Mouse (Mus musculus) cerebellum, adult 2 months (tissue): ENCODE measurements around the gene Csta1. TPM values are rescaled to one million over a fixed set of nuclear protein-coding genes. Genes with fewer than 3 reads are reported as not detected.

Source experiments
- DNase-seq, 2 experiments: peaks; one replicate each; pipeline ENCODE4 v3.0.0; 2021
- H3K27ac ChIP-seq: fragments of 200-500 bp; 2 replicates; pipeline ENCODE4 v1.5.1; 2012; ENCODE audit warnings: low read length, control low read depth, inconsistent platforms; ENCODE audit not compliant: insufficient read depth
- H3K27me3 ChIP-seq: fragments of 200-500 bp; 2 replicates; pipeline ENCODE4 v1.6.1; 2012; ENCODE audit warnings: inconsistent platforms, mild to moderate bottlenecking, low read length, moderate library complexity; ENCODE audit not compliant: control insufficient read depth, insufficient read depth
- H3K4me1 ChIP-seq: fragments of 200-500 bp; 2 replicates; pipeline ENCODE4 v1.6.1; 2011; ENCODE audit warnings: low read length; ENCODE audit not compliant: control insufficient read depth, insufficient read depth
- H3K4me3 ChIP-seq: fragments of 200-500 bp; replicated peaks from 2 replicates; pipeline ENCODE3; 2011; ENCODE audit warnings: mild to moderate bottlenecking, low read depth, low read length, control low read depth; ENCODE audit not compliant: insufficient read depth
- CTCF ChIP-seq: fragments of 200-500 bp; IDR thresholded peaks from 2 replicates; pipeline ENCODE4 v1.5.1; 2011; ENCODE audit warnings: low read depth, mild to moderate bottlenecking, control low read depth, low read length, moderate library complexity, borderline replicate concordance; ENCODE audit not compliant: insufficient read depth
- POLR2A ChIP-seq: fragments of 200-500 bp; IDR thresholded peaks from 2 replicates; pipeline ENCODE4 v1.6.1; 2011; ENCODE audit warnings: low read length, control low read depth, borderline replicate concordance; ENCODE audit not compliant: insufficient read depth
- WGBS: fragments of 180-500 bp; shearing (Covaris S2); methylation state at CpG from one replicate; pipeline ENCODE4 v1.1.7; 2018; 5-methylcytosine and 5-hydroxymethylcytosine counted together
- polyA plus RNA-seq: library from polyadenylated mRNA; depleted of rRNA; stranded (reverse); fragments of >200 nt; gene quantifications from 2 replicates; pipeline ENCODE4 v1.2.3, GENCODE M21; 2012; rRNA removed

The Csta1 gene
- polyA plus RNA-seq, 1 experiment, result not detected

- no peaks in the 10 kb centered on the region for H3K27me3 ChIP-seq
- no peaks in the 10 kb centered on the region for H3K4me1 ChIP-seq
- no peak overlapping the region for H3K27ac ChIP-seq
- 97% methylated on average over 3 of the region's 3 CpGs for WGBS
- no peak for TF ChIP-seq POLR2A
- TF ChIP-seq CTCF, result no peak
- no peak overlapping the region for H3K4me3 ChIP-seq
- no peak for DNase-seq
Observed at GRCm38 (mm10) chr16:36079916-36080315, 51.1 kb downstream of the Csta1 start.

- no peak overlapping the region for H3K27ac ChIP-seq
- H3K4me1 ChIP-seq, result no peaks in the 10 kb centered on the region
- TF ChIP-seq CTCF (no peak), POLR2A (no peak)
Observed at GRCm38 (mm10) chr16:36074772-36075171, 56.3 kb downstream of the Csta1 start.

GRCm38 (mm10) chr16:36072410-36073011 is 58.5 kb downstream of the Csta1 start:
- H3K4me1 ChIP-seq, result no peaks in the 10 kb centered on the region; the same call in 1 of the 2 replicates
- DNase-seq, result no peak
- whole genome bisulfite sequencing, result 31% methylated on average over 8 of the region's 8 CpGs
- H3K27ac ChIP-seq, result no peak overlapping the region
- no peak for TF ChIP-seq POLR2A
- no peak for TF ChIP-seq CTCF
- peak overlapping the region; percentile 93 for H3K4me3 ChIP-seq
- no peaks in the 10 kb centered on the region for H3K27me3 ChIP-seq

More at GRCm38 (mm10) chr16:36074772-36075171, 56.3 kb downstream of the Csta1 start:
- WGBS, result 90% methylated on average over 3 of the region's 3 CpGs
- Histone ChIP-seq H3K27me3 (no peaks in the 10 kb centered on the region), H3K4me3 (no peak overlapping the region)
- DNase-seq, result no peak

GRCm38 (mm10) chr16:36071450-36072379 is 59.3 kb downstream of the Csta1 start, which contains the start of the genes Fam162a and Ccdc58:
TSS of gene Fam162a (minus strand) at chr16:36071594.
TSS of gene Ccdc58 (plus strand) at chr16:36071685.
- peak; percentile 99 for TF ChIP-seq POLR2A
- TF ChIP-seq CTCF, result no peak
- peak; percentile 93 to 94 for DNase-seq
- under 1% methylated on average over 81 of the region's 81 CpGs for WGBS
- Histone ChIP-seq H3K27me3 (no peaks in the 10 kb centered on the region), H3K4me3 (peak within 1 kb of the TSS; percentile 93), H3K4me1 (no peaks in the 10 kb centered on the region; the same call in 1 of the 2 replicates), H3K27ac (peak within 1 kb of the TSS; percentile 98)

DNA sequence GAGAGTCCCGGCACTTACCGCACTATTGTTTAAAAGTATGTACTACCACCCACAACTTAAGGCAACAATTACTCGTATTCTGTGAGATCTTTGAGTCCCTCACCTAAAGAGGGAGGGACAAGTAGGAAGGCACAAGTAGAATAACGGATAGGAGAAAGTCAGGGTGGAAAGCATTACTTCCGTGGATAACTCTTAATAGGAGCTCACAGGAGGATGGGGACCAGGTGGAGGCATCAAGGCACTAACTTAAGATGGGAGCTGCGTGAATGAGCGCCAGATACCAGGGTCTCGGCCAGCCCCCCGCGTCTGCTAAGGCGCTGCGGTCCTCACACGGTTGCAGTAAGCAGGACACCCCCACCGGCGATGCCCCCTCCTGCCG is 60.0 kb downstream of the Csta1 start:
- Histone ChIP-seq H3K27me3 (no peaks in the 10 kb centered on the region), H3K4me3 (peak overlapping the region; percentile 93), H3K27ac (peak overlapping the region; percentile 82), H3K4me1 (no peaks in the 10 kb centered on the region; the same call in 1 of the 2 replicates)
- under 1% methylated on average over 16 of the region's 16 CpGs for WGBS
- DNase-seq, result no peak
- no peak for TF ChIP-seq POLR2A
- TF ChIP-seq CTCF, result no peak

Other genes with a start within 250 kb of the Csta1 start
- 2.6 and 2.9 TPM in 2 replicates for gene Parp9, start 192.8 kb downstream of the Csta1 start, polyA plus RNA-seq
- 2.2 and 2.5 TPM in 2 replicates for gene Dtx3l, start 192.1 kb downstream of the Csta1 start, polyA plus RNA-seq
- gene Kpna1, start 152.5 kb downstream of the Csta1 start, polyA plus RNA-seq, result 46.2 and 46.6 TPM in 2 replicates
- 5.1 and 6.4 TPM in 2 replicates for gene Wdr5b, start 90.1 kb downstream of the Csta1 start, polyA plus RNA-seq
- gene Fam162a, start 59.6 kb downstream of the Csta1 start, polyA plus RNA-seq, result 163 and 166 TPM in 2 replicates
- 19.2 and 20.5 TPM in 2 replicates for gene Ccdc58, start 59.6 kb downstream of the Csta1 start, polyA plus RNA-seq
- not detected in 2 replicates for gene Stfa2l1, start 25.6 kb upstream of the Csta1 start, polyA plus RNA-seq
- gene Gm5483, start 53.0 kb upstream of the Csta1 start, polyA plus RNA-seq, result not detected in 2 replicates
- not detected in 2 replicates for gene Gm5416, start 79.2 kb upstream of the Csta1 start, polyA plus RNA-seq
- gene 2010005H15Rik, start 90.2 kb upstream of the Csta1 start, polyA plus RNA-seq, result not detected in 2 replicates
- gene Stfa1, start 145.7 kb upstream of the Csta1 start, polyA plus RNA-seq, result not detected in 2 replicates
- not detected in 2 replicates for gene BC117090, start 203.1 kb upstream of the Csta1 start, polyA plus RNA-seq
- not detected in 2 replicates for gene BC100530, start 236.5 kb upstream of the Csta1 start, polyA plus RNA-seq